Mouse (Mus musculus): ENCODE results near the gene Abca7.

DNA sequence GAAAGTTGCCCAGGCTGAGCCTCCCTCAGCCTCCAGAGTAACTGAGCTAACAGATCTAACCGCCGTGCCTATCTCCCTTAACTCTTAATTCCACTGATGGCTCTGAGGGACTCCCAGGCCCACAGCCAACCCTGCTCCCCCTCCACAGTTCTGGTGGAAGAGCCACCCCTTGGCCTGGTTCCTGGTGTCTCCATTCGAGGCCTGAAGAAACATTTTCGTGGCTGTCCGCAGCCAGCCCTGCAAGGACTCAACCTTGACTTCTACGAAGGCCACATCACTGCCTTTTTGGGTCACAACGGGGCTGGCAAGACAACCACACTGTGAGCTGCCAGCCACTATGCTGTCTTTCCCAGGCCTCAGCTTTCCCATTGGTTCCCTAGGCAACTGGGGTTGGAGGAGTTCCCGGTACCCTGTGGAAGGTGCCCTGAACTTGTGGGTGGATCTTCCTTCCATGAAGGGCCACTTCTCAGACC is 8.0 kb downstream of the Abca7 start:
- TF ChIP-seq GATA1 (IDR thresholded peaks at IDR 0.05; ENCODE audit: borderline replicate concordance, low read length) (no peak), CTCF (IDR thresholded peaks at IDR 0.05; ENCODE audit: low read depth, low read length) (no peak), POLR2AphosphoS5 (IDR thresholded peaks at IDR 0.05; ENCODE audit: insufficient replicate concordance, low read depth, low read length) (no peak)

Data from G1E (cell line).